Mouse (Mus musculus) hindbrain, embryonic 14.5 days (tissue): ENCODE data around the gene Olfr1015. TPM values are rescaled to one million over a fixed set of nuclear protein-coding genes. Genes with fewer than 3 reads are reported as not detected.

Source experiments
- ATAC-seq: fragments of 200-750 bp; cut with Nextera tagmentation; 2 replicates; pipeline ENCODE4 v1.8.0; 2017; ENCODE audit warnings: moderate number of reproducible peaks, mild to moderate bottlenecking, moderate TSS enrichment, moderate library complexity; ENCODE audit not compliant: low FRiP score
- DNase-seq: peaks from one replicate; pipeline ENCODE4 v3.0.0-alpha.2; 2015; ENCODE audit warnings: low spot score
- H3K27ac ChIP-seq: fragments of 300-500 bp; sonication (generic); 2 replicates; pipeline ENCODE4 v1.5.1; 2014; ENCODE audit warnings: mild to moderate bottlenecking, moderate library complexity
- H3K27me3 ChIP-seq: fragments of 300-500 bp; sonication (generic); 2 replicates; pipeline ENCODE4 v1.6.1; 2014; ENCODE audit warnings: mild to moderate bottlenecking, low read length, mixed read lengths; ENCODE audit not compliant: control insufficient read depth, insufficient read depth
- H3K36me3 ChIP-seq: fragments of 300-500 bp; sonication (generic); replicated peaks from 2 replicates; pipeline ENCODE4 v1.6.1; 2014; ENCODE audit not compliant: control insufficient read depth, insufficient read depth
- H3K4me1 ChIP-seq: fragments of 300-500 bp; sonication (generic); replicated peaks from 2 replicates; pipeline ENCODE4 v1.6.1; 2014; ENCODE audit warnings: antibody characterized with exemption, low read length, mixed read lengths; ENCODE audit not compliant: control insufficient read depth, insufficient read depth
- H3K4me2 ChIP-seq: fragments of 300-500 bp; sonication (generic); replicated peaks from 2 replicates; pipeline ENCODE4 v1.6.1; 2014; ENCODE audit warnings: mild to moderate bottlenecking, moderate library complexity
- H3K4me3 ChIP-seq: fragments of 300-500 bp; sonication (generic); replicated peaks from 2 replicates; pipeline ENCODE4 v1.5.1; 2014; ENCODE audit warnings: mild to moderate bottlenecking, low read length
- H3K9ac ChIP-seq: fragments of 300-500 bp; sonication (generic); 2 replicates; pipeline ENCODE4 v1.6.1; 2014
- H3K9me3 ChIP-seq: fragments of 300-500 bp; sonication (generic); 2 replicates; pipeline ENCODE4 v1.6.1; 2016; ENCODE audit warnings: low read length; ENCODE audit not compliant: control insufficient read depth
- WGBS: fragments of 180-500 bp; shearing (Covaris S2); extraction: QIAGEN DNeasy Blood & Tissue Kit; methylation state at CpG from one replicate; pipeline ENCODE4 v1.1.7; 2014; 5-methylcytosine and 5-hydroxymethylcytosine counted together
- polyA plus RNA-seq: library from polyadenylated mRNA; unstranded; fragments of >200 nt; fragmentation: Nextera tagmentation; extraction: Ambion mirVana; gene quantifications from 2 replicates; pipeline ENCODE4 v1.2.1, GENCODE M21; 2014

Gene Olfr1015
- not detected in 2 replicates for polyA plus RNA-seq

- Histone ChIP-seq H3K9ac (no peak within 1 kb of the TSS), H3K4me2 (no peak within 1 kb of the TSS), H3K9me3 (no peaks in the 10 kb centered on the region), H3K27me3 (no peaks in the 10 kb centered on the region), H3K4me1 (no peaks in the 10 kb centered on the region), H3K27ac (no peak within 1 kb of the TSS), H3K4me3 (no peak within 1 kb of the TSS), H3K36me3 (no peaks in the 10 kb centered on the region)
- no peak for DNase-seq
- ATAC-seq: no peak
Observed at GRCm38 (mm10) chr2:85781717-85782116, at the start of gene Olfr1015. Gene Olfr1015, plus strand, starts transcription at chr2:85782017.

GRCm38 (mm10) chr2:85753822-85754221 lies 28.0 kb upstream of the Olfr1015 start:
- Histone ChIP-seq H3K27ac (no peak overlapping the region), H3K4me1 (no peaks in the 10 kb centered on the region), H3K9ac (no peak overlapping the region), H3K4me3 (no peak overlapping the region), H3K27me3 (no peaks in the 10 kb centered on the region), H3K9me3 (no peaks in the 10 kb centered on the region), H3K36me3 (no peaks in the 10 kb centered on the region), H3K4me2 (no peak overlapping the region)
- 77% methylated on average over 4 of the region's 4 CpGs for WGBS
- DNase-seq (no peak), ATAC-seq (no peak)

- H3K27ac ChIP-seq: no peak within 1 kb of the TSS
- DNase-seq (no peak), ATAC-seq (no peak)
- no peaks in the 10 kb centered on the region for H3K27me3 ChIP-seq
- no peak within 1 kb of the TSS for H3K9ac ChIP-seq
- no peaks in the 10 kb centered on the region for H3K9me3 ChIP-seq
- H3K4me3 ChIP-seq: no peak within 1 kb of the TSS
- no peaks in the 10 kb centered on the region for H3K36me3 ChIP-seq
- no peaks in the 10 kb centered on the region for H3K4me1 ChIP-seq
- no peak within 1 kb of the TSS for H3K4me2 ChIP-seq
- WGBS: 77% methylated on average over 1 of the region's 1 CpGs
Observed at GRCm38 (mm10) chr2:85762666-85763065, 19.2 kb upstream of the Olfr1015 start, which contains the start of gene Olfr1012. Gene Olfr1012, minus strand, starts transcription at chr2:85762766.

- ATAC-seq: no peak
- Histone ChIP-seq H3K27me3 (no peaks in the 10 kb centered on the region), H3K9me3 (no peaks in the 10 kb centered on the region), H3K9ac (no peak within 1 kb of the TSS), H3K4me3 (no peak within 1 kb of the TSS), H3K27ac (no peak within 1 kb of the TSS), H3K4me2 (no peak within 1 kb of the TSS), H3K4me1 (no peaks in the 10 kb centered on the region), H3K36me3 (no peaks in the 10 kb centered on the region)
- DNase-seq: no peak
Observed at GRCm38 (mm10) chr2:85766798-85767197, 15.0 kb upstream of the Olfr1015 start, which contains the start of gene Olfr1013. Gene Olfr1013, plus strand, starts transcription at chr2:85767098.

GRCm38 (mm10) chr2:85772413-85772812 lies 9.4 kb upstream of the Olfr1015 start, which contains the start of gene Olfr1014:
Gene Olfr1014, plus strand, starts transcription at chr2:85772713.
- no peak within 1 kb of the TSS for H3K9ac ChIP-seq
- H3K36me3 ChIP-seq: no peaks in the 10 kb centered on the region
- no peaks in the 10 kb centered on the region for H3K4me1 ChIP-seq
- H3K4me2 ChIP-seq: no peak within 1 kb of the TSS
- DNase-seq (no peak), ATAC-seq (no peak)
- H3K27me3 ChIP-seq: no peaks in the 10 kb centered on the region
- no peaks in the 10 kb centered on the region for H3K9me3 ChIP-seq
- no peak within 1 kb of the TSS for H3K27ac ChIP-seq
- no peak within 1 kb of the TSS for H3K4me3 ChIP-seq

GRCm38 (mm10) chr2:85792331-85792730 lies 10.5 kb downstream of the Olfr1015 start:
- no peaks in the 10 kb centered on the region for H3K36me3 ChIP-seq
- no peak overlapping the region for H3K4me2 ChIP-seq
- DNase-seq: no peak
- H3K27me3 ChIP-seq: no peaks in the 10 kb centered on the region
- no peak overlapping the region for H3K27ac ChIP-seq
- H3K4me3 ChIP-seq: no peak overlapping the region
- no peaks in the 10 kb centered on the region for H3K9me3 ChIP-seq
- WGBS: 20% methylated on average over 2 of the region's 2 CpGs
- H3K9ac ChIP-seq: no peak overlapping the region
- no peak for ATAC-seq
- H3K4me1 ChIP-seq: no peaks in the 10 kb centered on the region

- no peak within 1 kb of the TSS for H3K4me2 ChIP-seq
- no peaks in the 10 kb centered on the region for H3K4me1 ChIP-seq
- H3K9me3 ChIP-seq: no peaks in the 10 kb centered on the region
- no peaks in the 10 kb centered on the region for H3K36me3 ChIP-seq
- 92% methylated on average over 2 of the region's 2 CpGs for WGBS
- no peak within 1 kb of the TSS for H3K27ac ChIP-seq
- DNase-seq (no peak), ATAC-seq (no peak)
- H3K27me3 ChIP-seq: no peaks in the 10 kb centered on the region
- no peak within 1 kb of the TSS for H3K9ac ChIP-seq
- H3K4me3 ChIP-seq: no peak within 1 kb of the TSS
Observed at GRCm38 (mm10) chr2:85802444-85802843, 20.6 kb downstream of the Olfr1015 start, which contains the start of gene Olfr1016. Gene Olfr1016, minus strand, starts transcription at chr2:85802544.

- ATAC-seq (no peak), DNase-seq (no peak)
- Histone ChIP-seq H3K4me1 (no peaks in the 10 kb centered on the region), H3K27me3 (no peaks in the 10 kb centered on the region), H3K9me3 (no peaks in the 10 kb centered on the region), H3K9ac (no peak overlapping the region), H3K36me3 (no peaks in the 10 kb centered on the region), H3K4me2 (no peak overlapping the region), H3K4me3 (no peak overlapping the region), H3K27ac (no peak overlapping the region)
- WGBS: 93% methylated on average over 4 of the region's 4 CpGs
Observed at GRCm38 (mm10) chr2:85804501-85804900, 22.7 kb downstream of the Olfr1015 start.

GRCm38 (mm10) chr2:85818179-85818578 lies 36.4 kb downstream of the Olfr1015 start, which contains the start of gene Olfr1018:
Gene Olfr1018, plus strand, starts transcription at chr2:85818479.
- Histone ChIP-seq H3K27me3 (no peaks in the 10 kb centered on the region), H3K9me3 (no peaks in the 10 kb centered on the region), H3K4me2 (no peak within 1 kb of the TSS), H3K4me1 (no peaks in the 10 kb centered on the region), H3K4me3 (no peak within 1 kb of the TSS), H3K9ac (no peak within 1 kb of the TSS), H3K36me3 (no peaks in the 10 kb centered on the region), H3K27ac (no peak within 1 kb of the TSS)
- DNase-seq: no peak
- ATAC-seq: no peak
